Mouse (Mus musculus) heart, embryonic 12.5 days (tissue): ENCODE measurements at regions not wholly inside any gene's neighbourhood (a gene's known extent, or its start where the extent isn't known, plus 50 kb on each side); places are given as distances from the start of the nearest gene placed in this dataset.

Experiments used
- ATAC-seq: fragments of 200-750 bp; cut with Nextera tagmentation; 2 replicates; pipeline ENCODE4 v1.8.0; 2017; ENCODE audit warnings: moderate TSS enrichment, moderate library complexity; ENCODE audit not compliant: insufficient number of reproducible peaks, low FRiP score
- H3K27ac ChIP-seq: fragments of 300-500 bp; sonication (generic); 2 replicates; pipeline ENCODE4 v1.5.1; 2016; ENCODE audit warnings: mild to moderate bottlenecking, moderate library complexity; ENCODE audit not compliant: poor library complexity, severe bottlenecking
- H3K27me3 ChIP-seq: fragments of 300-500 bp; sonication (generic); replicated peaks from 2 replicates; pipeline ENCODE4 v1.6.1; 2016; ENCODE audit warnings: mild to moderate bottlenecking, moderate library complexity
- H3K36me3 ChIP-seq: fragments of 300-500 bp; sonication (generic); 2 replicates; pipeline ENCODE4 v1.6.1; 2016; ENCODE audit warnings: mild to moderate bottlenecking, moderate library complexity
- H3K4me1 ChIP-seq: fragments of 300-500 bp; sonication (generic); replicated peaks from 2 replicates; pipeline ENCODE4 v1.6.1; 2016; ENCODE audit warnings: mild to moderate bottlenecking
- H3K4me2 ChIP-seq: fragments of 300-500 bp; sonication (generic); 2 replicates; pipeline ENCODE4 v1.6.1; 2016; ENCODE audit warnings: mild to moderate bottlenecking, moderate library complexity
- H3K4me3 ChIP-seq: fragments of 300-500 bp; sonication (generic); 2 replicates; pipeline ENCODE4 v1.5.1; 2016; ENCODE audit warnings: mild to moderate bottlenecking
- H3K9ac ChIP-seq: fragments of 300-500 bp; sonication (generic); 2 replicates; pipeline ENCODE4 v1.6.1; 2016; ENCODE audit warnings: mild to moderate bottlenecking, moderate library complexity
- H3K9me3 ChIP-seq: fragments of 300-500 bp; sonication (generic); replicated peaks from 2 replicates; pipeline ENCODE4 v1.6.1; 2016; ENCODE audit warnings: mild to moderate bottlenecking, moderate library complexity
- WGBS: fragments of 180-500 bp; shearing (Covaris S2); methylation state at CpG from one replicate; pipeline ENCODE4 v1.1.7; 2016; 5-methylcytosine and 5-hydroxymethylcytosine counted together

DNA sequence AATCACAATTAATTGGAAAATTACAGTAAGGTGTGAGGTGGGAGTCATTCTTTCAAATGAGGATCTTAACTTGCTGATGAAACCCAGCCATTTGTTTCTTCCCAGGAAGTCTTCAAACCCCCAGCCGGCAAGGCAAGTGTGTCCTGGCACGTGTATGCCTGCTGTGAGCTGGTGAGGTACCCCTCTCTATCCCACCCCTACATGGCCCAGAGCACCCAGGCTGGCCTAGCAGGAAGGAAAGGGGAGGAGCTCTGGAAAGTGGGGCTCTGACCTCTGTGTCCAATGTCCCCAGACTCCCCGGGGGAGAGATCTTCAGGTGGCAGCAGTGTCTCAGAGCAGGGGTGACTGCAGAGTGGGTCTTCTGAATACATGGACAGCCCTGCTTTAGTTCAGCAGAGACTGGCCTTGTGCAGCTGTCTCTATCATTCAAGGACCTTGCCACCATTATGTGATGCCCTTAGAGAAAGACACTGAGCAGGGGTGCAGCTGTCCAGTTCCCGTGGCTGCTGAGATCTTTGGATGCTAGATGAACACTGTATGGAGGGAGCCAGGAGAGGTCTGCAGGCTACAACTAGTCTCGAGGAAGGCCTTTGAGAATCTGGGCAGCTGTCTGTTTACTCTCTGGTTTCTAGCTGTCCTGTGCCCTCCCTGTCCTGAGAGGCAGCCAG is 306.8 kb upstream of the Mki67 start:
- no peaks in the 10 kb centered on the region for H3K36me3 ChIP-seq
- H3K9ac ChIP-seq, result no peak overlapping the region
- no peaks in the 10 kb centered on the region for H3K9me3 ChIP-seq
- no peak overlapping the region for H3K27ac ChIP-seq
- H3K27me3 ChIP-seq, result no peaks in the 10 kb centered on the region; the same call in 1 of the 2 replicates
- H3K4me3 ChIP-seq, result no peak overlapping the region
- peaks cover 12% of the 10 kb centered on the region; the same call in 1 of the 2 replicates for H3K4me1 ChIP-seq
- no peak overlapping the region for H3K4me2 ChIP-seq
- ATAC-seq, result no peak
- WGBS, result 47% methylated on average over 5 of the region's 5 CpGs

DNA sequence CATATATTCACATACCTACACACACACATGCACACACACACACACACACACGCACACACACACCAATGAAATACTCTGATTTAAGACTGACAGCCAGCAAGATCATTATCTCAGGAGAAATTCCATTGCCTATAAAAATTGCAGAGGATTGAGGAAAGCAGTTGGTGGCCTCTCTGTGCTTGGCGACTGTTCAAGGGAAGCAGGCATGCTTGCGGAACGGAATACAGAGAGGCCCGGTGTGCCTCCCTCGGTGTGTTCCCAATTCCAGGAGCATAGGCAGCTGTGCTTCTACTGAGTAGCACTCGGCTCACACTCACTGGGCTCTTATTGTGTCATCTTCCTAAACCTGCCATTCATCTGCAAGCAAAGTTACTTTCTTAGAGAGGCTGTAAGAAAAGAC is 310.3 kb upstream of the Mki67 start:
- Histone ChIP-seq H3K36me3 (no peaks in the 10 kb centered on the region), H3K4me2 (no peak overlapping the region), H3K4me3 (no peak overlapping the region), H3K9me3 (no peaks in the 10 kb centered on the region), H3K9ac (no peak overlapping the region), H3K4me1 (0 out of 2 replicates have a peak, but pooled peaks cover 6% of the 10 kb centered on the region), H3K27ac (no peak overlapping the region), H3K27me3 (no peaks in the 10 kb centered on the region; the same call in 1 of the 2 replicates)
- WGBS, result 64% methylated on average over 7 of the region's 7 CpGs
- no peak for ATAC-seq

- Histone ChIP-seq H3K4me3 (no peak overlapping the region), H3K36me3 (no peaks in the 10 kb centered on the region), H3K9me3 (no peaks in the 10 kb centered on the region), H3K27me3 (no peaks in the 10 kb centered on the region), H3K27ac (no peak overlapping the region), H3K4me1 (no peaks in the 10 kb centered on the region), H3K4me2 (no peak overlapping the region), H3K9ac (no peak overlapping the region)
- WGBS, result 69% methylated on average over 6 of the region's 6 CpGs
- ATAC-seq, result no peak
Measured at GRCm38 (mm10) chr7:136032026-136032425, 315.9 kb upstream of the Mki67 start.

- Histone ChIP-seq H3K9ac (no peak overlapping the region), H3K4me2 (no peak overlapping the region), H3K4me1 (no peaks in the 10 kb centered on the region), H3K36me3 (no peaks in the 10 kb centered on the region), H3K9me3 (no peaks in the 10 kb centered on the region), H3K27ac (no peak overlapping the region), H3K27me3 (no peaks in the 10 kb centered on the region), H3K4me3 (no peak overlapping the region)
- ATAC-seq, result no peak
- WGBS, result 82% methylated on average over 5 of the region's 5 CpGs
Measured at GRCm38 (mm10) chr7:136033536-136033935, 317.4 kb upstream of the Mki67 start.

GRCm38 (mm10) chr7:136035735-136036134 is 319.6 kb upstream of the Mki67 start:
- Histone ChIP-seq H3K4me3 (no peak overlapping the region), H3K36me3 (no peaks in the 10 kb centered on the region), H3K9ac (no peak overlapping the region), H3K4me1 (peaks cover 8% of the 10 kb centered on the region; the same call in 1 of the 2 replicates), H3K27ac (no peak overlapping the region), H3K27me3 (no peaks in the 10 kb centered on the region), H3K4me2 (no peak overlapping the region), H3K9me3 (no peaks in the 10 kb centered on the region)
- no peak for ATAC-seq
- 45% methylated on average over 7 of the region's 7 CpGs for WGBS

- H3K9ac ChIP-seq, result no peak overlapping the region
- no peak overlapping the region for H3K27ac ChIP-seq
- H3K9me3 ChIP-seq, result no peaks in the 10 kb centered on the region
- H3K36me3 ChIP-seq, result no peaks in the 10 kb centered on the region
- H3K4me1 ChIP-seq, result peaks cover 8% of the 10 kb centered on the region; the same call in 1 of the 2 replicates
- no peak overlapping the region for H3K4me2 ChIP-seq
- no peaks in the 10 kb centered on the region for H3K27me3 ChIP-seq
- H3K4me3 ChIP-seq, result no peak overlapping the region
- WGBS, result 73% methylated on average over 5 of the region's 5 CpGs
- no peak for ATAC-seq
Measured at GRCm38 (mm10) chr7:136038072-136038471, 321.9 kb upstream of the Mki67 start.

DNA sequence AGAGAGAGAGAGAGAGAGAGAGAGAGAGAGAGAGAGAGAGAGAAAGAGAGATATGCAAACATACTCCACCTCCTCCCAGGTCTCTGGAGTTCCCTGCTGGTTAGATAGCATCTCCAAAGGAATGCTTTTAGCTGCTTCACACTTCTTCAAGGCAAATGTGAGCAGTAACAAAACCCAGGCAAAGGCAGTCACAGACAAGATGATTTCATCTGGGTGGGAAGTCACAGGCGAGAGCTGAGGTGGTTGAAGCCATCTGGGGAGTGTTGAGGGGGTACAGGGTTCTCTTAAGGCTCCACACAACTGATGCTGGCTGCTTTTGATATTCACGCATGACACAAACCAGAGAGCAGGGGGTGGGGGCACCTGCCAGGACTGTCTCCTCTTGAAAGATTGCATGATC is 322.7 kb upstream of the Mki67 start:
- Histone ChIP-seq H3K4me2 (no peak overlapping the region), H3K4me3 (no peak overlapping the region), H3K27ac (no peak overlapping the region), H3K4me1 (peaks cover 8% of the 10 kb centered on the region; the same call in 1 of the 2 replicates), H3K27me3 (no peaks in the 10 kb centered on the region), H3K9me3 (no peaks in the 10 kb centered on the region), H3K9ac (no peak overlapping the region), H3K36me3 (no peaks in the 10 kb centered on the region)
- 15% methylated on average over 2 of the region's 2 CpGs for WGBS
- no peak for ATAC-seq

- Histone ChIP-seq H3K4me2 (no peak overlapping the region), H3K9ac (no peak overlapping the region), H3K4me1 (peaks cover 30% of the 10 kb centered on the region), H3K27ac (no peak overlapping the region), H3K36me3 (no peaks in the 10 kb centered on the region), H3K9me3 (no peaks in the 10 kb centered on the region), H3K4me3 (no peak overlapping the region), H3K27me3 (no peaks in the 10 kb centered on the region)
- WGBS, result 59% methylated on average over 4 of the region's 4 CpGs
- ATAC-seq, result no peak
Measured at GRCm38 (mm10) chr7:136041921-136042320, 325.8 kb upstream of the Mki67 start.

- Histone ChIP-seq H3K27me3 (peaks cover 1% of the 10 kb centered on the region), H3K36me3 (no peaks in the 10 kb centered on the region), H3K27ac (peak overlapping the region; percentile 63), H3K4me2 (peak overlapping the region; percentile 42), H3K4me1 (peaks cover 40% of the 10 kb centered on the region), H3K4me3 (no peak overlapping the region), H3K9me3 (no peaks in the 10 kb centered on the region), H3K9ac (no peak overlapping the region)
- peak; percentile 79 for ATAC-seq
- WGBS, result 23% methylated on average over 14 of the region's 14 CpGs
Measured at GRCm38 (mm10) chr7:136046645-136047363, 330.6 kb upstream of the Mki67 start.

DNA sequence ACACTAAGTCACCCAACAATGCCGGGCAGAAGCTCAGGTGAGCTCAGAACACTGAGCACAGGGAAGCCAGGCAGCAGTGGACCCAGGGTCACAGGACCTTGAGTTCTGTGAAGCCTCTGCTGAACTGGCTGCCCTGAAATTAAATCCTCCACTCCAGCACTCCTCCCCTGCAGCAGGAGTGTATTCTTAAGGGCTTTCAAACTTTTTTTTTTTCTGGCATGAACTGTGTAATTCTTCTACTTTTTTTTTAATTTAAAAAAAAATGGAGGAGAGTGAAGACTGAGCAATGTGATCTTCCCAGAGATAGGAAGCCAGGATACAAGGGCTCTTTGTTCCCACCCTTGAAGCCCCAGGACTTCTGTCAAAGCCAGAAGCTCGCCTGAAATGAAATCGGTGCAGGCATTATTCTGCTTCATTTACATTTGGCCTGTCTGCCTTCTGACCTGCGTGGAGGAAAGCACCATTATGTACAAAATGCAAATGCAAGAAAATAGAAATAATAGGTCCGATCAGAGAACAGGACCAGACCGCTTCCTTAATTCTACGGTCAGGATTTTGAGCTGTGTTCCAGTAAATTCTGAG is 331.3 kb upstream of the Mki67 start:
- Histone ChIP-seq H3K4me2 (peak overlapping the region; percentile 42; the same call in 1 of the 2 replicates), H3K4me1 (peaks cover 40% of the 10 kb centered on the region), H3K27me3 (peaks cover 6% of the 10 kb centered on the region), H3K27ac (0 out of 2 replicates have a peak overlapping the region, but pooled peaks have one; percentile 16), H3K9ac (no peak overlapping the region), H3K36me3 (no peaks in the 10 kb centered on the region), H3K9me3 (no peaks in the 10 kb centered on the region), H3K4me3 (no peak overlapping the region)
- no peak for ATAC-seq
- 59% methylated on average over 7 of the region's 7 CpGs for WGBS

DNA sequence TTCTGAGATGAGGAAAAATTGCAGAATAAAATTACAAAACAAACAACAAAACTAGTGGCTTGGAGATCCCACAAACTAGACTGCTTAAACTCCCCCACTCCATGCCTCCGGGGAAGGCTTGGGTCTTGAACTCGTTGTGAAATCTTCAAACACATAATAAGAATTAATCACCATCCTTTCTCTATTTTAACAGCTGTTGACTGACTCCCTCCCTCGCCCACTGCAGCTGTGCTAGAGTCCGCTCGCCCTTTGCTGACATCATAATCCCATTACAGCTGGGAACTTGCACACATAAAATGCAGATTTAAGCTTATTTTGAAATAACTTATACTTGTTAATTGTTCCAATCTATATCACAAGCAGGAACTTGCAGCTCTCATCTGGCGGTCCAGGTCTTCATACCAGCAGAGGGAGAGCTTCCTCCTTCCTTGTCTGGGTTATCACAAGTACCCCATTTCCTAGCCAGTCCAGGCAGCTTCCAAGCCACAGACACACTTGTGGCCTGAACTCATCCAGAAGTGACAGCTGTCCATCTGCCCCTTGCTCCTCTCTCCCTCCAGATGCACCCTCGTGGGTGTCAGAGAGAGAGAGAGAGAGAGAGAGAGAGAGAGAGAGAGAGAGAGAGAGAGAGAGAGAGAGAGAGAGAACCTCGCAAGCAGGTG is 332.9 kb upstream of the Mki67 start:
- Histone ChIP-seq H3K9me3 (no peaks in the 10 kb centered on the region), H3K27ac (no peak overlapping the region), H3K36me3 (no peaks in the 10 kb centered on the region), H3K4me3 (no peak overlapping the region), H3K4me2 (no peak overlapping the region), H3K27me3 (peaks cover 6% of the 10 kb centered on the region), H3K4me1 (peaks cover 40% of the 10 kb centered on the region), H3K9ac (peak overlapping the region; percentile 3; the same call in 1 of the 2 replicates)
- 59% methylated on average over 8 of the region's 8 CpGs for WGBS
- ATAC-seq, result no peak
